Mouse (Mus musculus) cerebellum, adult 9-10 months (tissue): ENCODE results near the gene Znrf2.

Experiments used
- DNase-seq: peaks from one replicate; pipeline ENCODE4 v3.0.0; 2022

Gene Znrf2

GRCm38 (mm10) chr6:54925736-54926440 is 109.2 kb downstream of the Znrf2 start:
- DNase-seq, result no peak

- no peak for DNase-seq
These were observed 110.2 kb downstream of the Znrf2 start for GRCm38 (mm10) chr6:54926899-54927298.

- no peak for DNase-seq
These were observed 111.2 kb downstream of the Znrf2 start for GRCm38 (mm10) chr6:54927946-54928345.

GRCm38 (mm10) chr6:54931641-54932040 is 114.9 kb downstream of the Znrf2 start:
- no peak for DNase-seq

- DNase-seq, result no peak
These were observed 115.8 kb downstream of the Znrf2 start for GRCm38 (mm10) chr6:54932526-54932925.

GRCm38 (mm10) chr6:54933216-54933615 is 116.5 kb downstream of the Znrf2 start:
- DNase-seq, result no peak

- no peak for DNase-seq
These were observed 117.2 kb downstream of the Znrf2 start for GRCm38 (mm10) chr6:54933866-54934265.

GRCm38 (mm10) chr6:54934313-54934712 is 117.6 kb downstream of the Znrf2 start:
- DNase-seq, result no peak

GRCm38 (mm10) chr6:54934930-54935329 is 118.2 kb downstream of the Znrf2 start:
- DNase-seq, result no peak

- DNase-seq, result no peak
These were observed 119.8 kb downstream of the Znrf2 start for GRCm38 (mm10) chr6:54936496-54936895.

GRCm38 (mm10) chr6:54939631-54940030 is 122.9 kb downstream of the Znrf2 start:
- DNase-seq, result no peak

- DNase-seq, result no peak
These were observed 123.4 kb downstream of the Znrf2 start for GRCm38 (mm10) chr6:54940126-54940525.

- no peak for DNase-seq
These were observed 124.4 kb downstream of the Znrf2 start for GRCm38 (mm10) chr6:54941149-54941548.
